Mouse (Mus musculus): ENCODE results near the gene Gm15056. TPM values are rescaled to one million over a fixed set of nuclear protein-coding genes. Genes with fewer than 3 reads are reported as not detected.

Gm15056 gene
- not detected in 2 replicates for polyA plus RNA-seq (2012; rRNA removed)

- Histone ChIP-seq H3K27me3 (ENCODE audit: control insufficient read depth, insufficient read depth, low read length) (no peaks in the 10 kb centered on the region), H3K4me3 (ENCODE audit: low read depth, low read length) (no peak within 1 kb of the TSS), H3K4me1 (ENCODE audit: control insufficient read depth, insufficient read depth, insufficient read length, low read length) (no peaks in the 10 kb centered on the region), H3K27ac (ENCODE audit: insufficient read depth, low read depth, low read length) (no peak within 1 kb of the TSS), H3K36me3 (ENCODE audit: control insufficient read depth, insufficient read depth, low read length) (no peaks in the 10 kb centered on the region)
- WGBS = 34% methylated on average over 2 of the region's 2 CpGs
- no peak for TF ChIP-seq CTCF (IDR thresholded peaks at IDR 0.05; ENCODE audit: extremely low read depth, insufficient read length, insufficient replicate concordance, low read depth, low read length)
- no peak for TF ChIP-seq POLR2A (IDR thresholded peaks at IDR 0.05; ENCODE audit: low read depth, low read length)
These were observed at the start of gene Gm15056 for GRCm38 (mm10) chr8:20902527-20902926. Gene Gm15056 (minus strand): TSS chr8:20902627.

GRCm38 (mm10) chr8:20944610-20945009, 42.2 kb upstream of the Gm15056 start, which contains the start of gene AY761185:
Gene AY761185 (minus strand): TSS chr8:20944710.
- Histone ChIP-seq H3K27me3 (ENCODE audit: control insufficient read depth, insufficient read depth, low read length) (no peaks in the 10 kb centered on the region), H3K4me1 (ENCODE audit: control insufficient read depth, insufficient read depth, insufficient read length, low read length) (no peaks in the 10 kb centered on the region), H3K27ac (ENCODE audit: insufficient read depth, low read depth, low read length) (no peak within 1 kb of the TSS), H3K36me3 (ENCODE audit: control insufficient read depth, insufficient read depth, low read length) (no peaks in the 10 kb centered on the region), H3K4me3 (ENCODE audit: low read depth, low read length) (no peak within 1 kb of the TSS)
- 73% methylated on average over 3 of the region's 3 CpGs for WGBS
- TF ChIP-seq CTCF (IDR thresholded peaks at IDR 0.05; ENCODE audit: extremely low read depth, insufficient read length, insufficient replicate concordance, low read depth, low read length) (no peak), POLR2A (IDR thresholded peaks at IDR 0.05; ENCODE audit: low read depth, low read length) (no peak)

GRCm38 (mm10) chr8:20921971-20922370, 19.5 kb upstream of the Gm15056 start, which contains the start of gene Gm6040:
Gene Gm6040 (minus strand): TSS chr8:20922071.
- TF ChIP-seq CTCF (IDR thresholded peaks at IDR 0.05; ENCODE audit: extremely low read depth, insufficient read length, insufficient replicate concordance, low read depth, low read length) (no peak), POLR2A (IDR thresholded peaks at IDR 0.05; ENCODE audit: low read depth, low read length) (no peak)
- WGBS = 74% methylated on average over 3 of the region's 3 CpGs
- H3K27ac ChIP-seq (ENCODE audit: insufficient read depth, low read depth, low read length) = no peak within 1 kb of the TSS
- H3K27me3 ChIP-seq (ENCODE audit: control insufficient read depth, insufficient read depth, low read length) = no peaks in the 10 kb centered on the region
- H3K36me3 ChIP-seq (ENCODE audit: control insufficient read depth, insufficient read depth, low read length) = no peaks in the 10 kb centered on the region
- H3K4me1 ChIP-seq (ENCODE audit: control insufficient read depth, insufficient read depth, insufficient read length, low read length) = no peaks in the 10 kb centered on the region
- no peak within 1 kb of the TSS for H3K4me3 ChIP-seq (ENCODE audit: low read depth, low read length)

GRCm38 (mm10) chr8:20912288-20912687, 9.9 kb upstream of the Gm15056 start:
- TF ChIP-seq CTCF (IDR thresholded peaks at IDR 0.05; ENCODE audit: extremely low read depth, insufficient read length, insufficient replicate concordance, low read depth, low read length) (no peak), POLR2A (IDR thresholded peaks at IDR 0.05; ENCODE audit: low read depth, low read length) (no peak)
- Histone ChIP-seq H3K4me1 (ENCODE audit: control insufficient read depth, insufficient read depth, insufficient read length, low read length) (no peaks in the 10 kb centered on the region), H3K27ac (ENCODE audit: insufficient read depth, low read depth, low read length) (no peak overlapping the region), H3K27me3 (ENCODE audit: control insufficient read depth, insufficient read depth, low read length) (no peaks in the 10 kb centered on the region), H3K4me3 (ENCODE audit: low read depth, low read length) (no peak overlapping the region), H3K36me3 (ENCODE audit: control insufficient read depth, insufficient read depth, low read length) (no peaks in the 10 kb centered on the region)
- 83% methylated on average over 1 of the region's 1 CpGs for WGBS

GRCm38 (mm10) chr8:20908256-20908655, 5.8 kb upstream of the Gm15056 start:
- Histone ChIP-seq H3K27ac (ENCODE audit: insufficient read depth, low read depth, low read length) (no peak overlapping the region), H3K4me3 (ENCODE audit: low read depth, low read length) (no peak overlapping the region), H3K36me3 (ENCODE audit: control insufficient read depth, insufficient read depth, low read length) (no peaks in the 10 kb centered on the region), H3K27me3 (ENCODE audit: control insufficient read depth, insufficient read depth, low read length) (no peaks in the 10 kb centered on the region), H3K4me1 (ENCODE audit: control insufficient read depth, insufficient read depth, insufficient read length, low read length) (no peaks in the 10 kb centered on the region)
- WGBS = 52% methylated on average over 2 of the region's 2 CpGs
- no peak for TF ChIP-seq POLR2A (IDR thresholded peaks at IDR 0.05; ENCODE audit: low read depth, low read length)
- no peak for TF ChIP-seq CTCF (IDR thresholded peaks at IDR 0.05; ENCODE audit: extremely low read depth, insufficient read length, insufficient replicate concordance, low read depth, low read length)

- no peaks in the 10 kb centered on the region for H3K27me3 ChIP-seq (ENCODE audit: control insufficient read depth, insufficient read depth, low read length)
- no peak for TF ChIP-seq CTCF (IDR thresholded peaks at IDR 0.05; ENCODE audit: extremely low read depth, insufficient read length, insufficient replicate concordance, low read depth, low read length)
- no peak for TF ChIP-seq POLR2A (IDR thresholded peaks at IDR 0.05; ENCODE audit: low read depth, low read length)
- 90% methylated on average over 2 of the region's 2 CpGs for WGBS
- H3K27ac ChIP-seq (ENCODE audit: insufficient read depth, low read depth, low read length) = no peak overlapping the region
- no peaks in the 10 kb centered on the region for H3K4me1 ChIP-seq (ENCODE audit: control insufficient read depth, insufficient read depth, insufficient read length, low read length)
- no peak overlapping the region for H3K4me3 ChIP-seq (ENCODE audit: low read depth, low read length)
- H3K36me3 ChIP-seq (ENCODE audit: control insufficient read depth, insufficient read depth, low read length) = no peaks in the 10 kb centered on the region
These were observed 4.7 kb upstream of the Gm15056 start for GRCm38 (mm10) chr8:20907119-20907518.

- WGBS = 81% methylated on average over 2 of the region's 2 CpGs
- Histone ChIP-seq H3K27ac (ENCODE audit: insufficient read depth, low read depth, low read length) (no peak within 1 kb of the TSS), H3K27me3 (ENCODE audit: control insufficient read depth, insufficient read depth, low read length) (no peaks in the 10 kb centered on the region), H3K4me1 (ENCODE audit: control insufficient read depth, insufficient read depth, insufficient read length, low read length) (no peaks in the 10 kb centered on the region), H3K4me3 (ENCODE audit: low read depth, low read length) (no peak within 1 kb of the TSS), H3K36me3 (ENCODE audit: control insufficient read depth, insufficient read depth, low read length) (no peaks in the 10 kb centered on the region)
- TF ChIP-seq CTCF (IDR thresholded peaks at IDR 0.05; ENCODE audit: extremely low read depth, insufficient read length, insufficient replicate concordance, low read depth, low read length) (no peak), POLR2A (IDR thresholded peaks at IDR 0.05; ENCODE audit: low read depth, low read length) (no peak)
These were observed 10.1 kb downstream of the Gm15056 start, which contains the start of gene Defb33 for GRCm38 (mm10) chr8:20892369-20892768. Gene Defb33 (plus strand): TSS chr8:20892669.

All from small intestine, adult 2 months (tissue).